Comparison of ENCODE assay signal across 15 mouse cellular contexts in the genomic region with DNA sequence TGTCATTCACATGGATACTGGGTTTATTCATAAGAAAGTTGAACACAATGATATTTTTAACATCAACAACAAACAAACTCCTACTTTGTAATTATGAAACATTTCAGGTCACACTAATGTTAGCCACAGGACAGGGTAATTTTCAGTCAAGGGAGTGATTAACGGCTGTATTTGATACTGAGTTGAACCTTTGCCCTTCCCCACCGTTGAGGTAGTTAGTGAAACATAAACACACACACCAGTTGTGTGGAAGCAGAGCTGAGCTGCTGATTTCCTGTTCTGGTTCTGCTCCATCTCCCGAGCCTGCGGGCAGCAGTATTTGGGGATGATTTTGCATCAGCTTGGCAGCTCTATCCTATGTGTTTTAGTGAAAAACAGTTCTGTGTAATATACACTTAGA.
"Had no signal": no experiment of that assay in that cellular context is flagged by ENCODE, and none has a peak within 500 bp of the region (broad histone marks: within the 10 kb centered on the region; RNA-seq: fewer than 3 reads in every experiment).

No protein-coding gene starts in this region.

- H3K4me1 ChIP-seq: lung, embryonic 15.5 days; midbrain, embryonic 12.5 days; midbrain, embryonic 15.5 days; neural tube, embryonic 13.5 days had no signal

- H3K27me3 ChIP-seq: lung, embryonic 15.5 days; megakaryocyte, embryonic 14.5 days; midbrain, embryonic 12.5 days; midbrain, embryonic 15.5 days; neural tube, embryonic 13.5 days had no signal

- H3K9ac ChIP-seq: liver, embryonic 14.5 days; lung, embryonic 15.5 days; midbrain, embryonic 12.5 days; midbrain, embryonic 15.5 days; neural tube, embryonic 13.5 days had no signal

- H3K4me3 ChIP-seq: lung, embryonic 15.5 days; megakaryocyte, embryonic 14.5 days; midbrain, embryonic 12.5 days; midbrain, embryonic 15.5 days; neural tube, embryonic 13.5 days had no signal

- H3K27ac ChIP-seq: liver, embryonic 14.5 days; lung, embryonic 15.5 days; macrophage; midbrain, embryonic 12.5 days; midbrain, embryonic 15.5 days; neural tube, embryonic 13.5 days had no signal

- DNase-seq: lung, adult 18-20 months; lung, postnatal 14 days; lung, postnatal 36 days; right cerebral cortex, postnatal 14 days; thymus, adult 18-20 months; thymus, postnatal 14 days; thymus, postnatal 36 days had no signal

- H3K4me2 ChIP-seq: lung, embryonic 15.5 days; midbrain, embryonic 12.5 days; midbrain, embryonic 15.5 days; neural tube, embryonic 13.5 days had no signal

- H3K9me3 ChIP-seq: lung, embryonic 15.5 days; megakaryocyte, embryonic 14.5 days; midbrain, embryonic 12.5 days; midbrain, embryonic 15.5 days; neural tube, embryonic 13.5 days had no signal

- ATAC-seq: lung, postnatal 0 days; midbrain, embryonic 15.5 days had no signal
